Mouse (Mus musculus): ENCODE results near the gene Ptbp1. TPM values are rescaled to one million over a fixed set of nuclear protein-coding genes. Genes with fewer than 3 reads are reported as not detected.

Ptbp1 gene
- polyA plus RNA-seq, 2 experiments = 84.5 to 126 TPM

DNA sequence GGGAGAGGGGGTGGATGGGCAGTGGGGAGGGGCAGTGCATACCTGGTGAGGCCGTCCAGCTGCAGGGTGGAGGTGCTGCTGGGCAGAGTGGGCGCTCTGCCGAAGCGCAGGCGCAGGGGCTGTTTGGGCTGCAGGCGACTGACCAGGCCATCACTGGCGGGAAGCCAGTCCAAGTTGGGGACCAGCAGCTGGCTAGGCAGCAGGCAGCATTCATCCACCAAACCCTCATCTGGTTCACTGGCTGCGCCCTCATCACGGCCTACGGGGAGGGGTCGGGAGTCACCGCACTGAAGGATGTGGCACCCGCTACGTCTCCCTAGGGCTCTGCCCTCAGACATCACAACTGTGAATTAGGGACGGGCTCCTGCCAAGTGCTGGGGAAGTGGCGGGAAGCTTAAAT lies 42.1 kb downstream of the Ptbp1 start:
- no peak overlapping the region for H3K4me2 ChIP-seq (ENCODE audit: low read depth)

DNA sequence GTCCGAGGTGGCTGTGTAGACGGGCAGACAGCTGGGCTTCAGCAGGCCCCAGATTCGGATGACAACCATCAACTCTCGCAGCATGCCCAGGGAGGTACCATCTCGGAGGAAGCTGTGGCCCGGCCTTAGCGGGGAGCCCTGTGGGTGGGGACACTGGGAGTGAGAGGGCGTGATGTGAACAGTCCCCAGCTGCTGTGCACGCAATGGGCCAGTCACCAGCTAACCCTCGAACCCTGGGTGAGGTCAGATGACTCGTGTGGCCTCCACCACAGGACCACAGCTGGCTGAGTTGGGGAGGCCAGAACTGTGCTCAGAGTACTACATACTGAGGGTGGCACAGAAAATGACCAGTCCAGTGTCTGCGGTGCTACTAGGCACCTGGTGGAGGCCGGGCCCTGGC lies 42.6 kb downstream of the Ptbp1 start:
- DNase-seq (ENCODE audit: low read depth in 3 of 3, low spot score in 3 of 3) (no peak), ATAC-seq (ENCODE audit: insufficient read depth) (peak; percentile 7; the same call in 1 of the 2 replicates)
- no peaks in the 10 kb centered on the region for H3K4me1 ChIP-seq (replicated peaks; ENCODE audit: control insufficient read depth in 2 of 2, insufficient read depth in 2 of 2, low read length in 1 of 2)
- no peak overlapping the region for H3K9ac ChIP-seq (replicated peaks)
- no peaks in the 10 kb centered on the region for H3K36me3 ChIP-seq (replicated peaks; ENCODE audit: control insufficient read depth, insufficient read depth, low read depth)
- no peak overlapping the region for H3K4me3 ChIP-seq (ENCODE audit: insufficient read depth in 1 of 2, low read depth in 2 of 2, low read length in 2 of 2)
- no peaks in the 10 kb centered on the region for H3K27me3 ChIP-seq (ENCODE audit: control insufficient read depth, insufficient read depth, low read length)
- H3K27ac ChIP-seq = no peak overlapping the region
- no peak for TF ChIP-seq EP300 (IDR thresholded peaks at IDR 0.05; ENCODE audit: low read depth)
- TF ChIP-seq CTCF (IDR thresholded peaks at IDR 0.05; ENCODE audit: low read depth) = no peak
- no peaks in the 10 kb centered on the region for H3K9me3 ChIP-seq (ENCODE audit: control insufficient read depth, low read length)
- 79% methylated on average over 13 of the region's 13 CpGs for WGBS (ENCODE audit: insufficient replicate concordance)
- no peak overlapping the region for H3K4me2 ChIP-seq (ENCODE audit: low read depth)

More for the DNA sequence above, 42.1 kb downstream of the Ptbp1 start:
- no peaks in the 10 kb centered on the region for H3K4me1 ChIP-seq (replicated peaks; ENCODE audit: control insufficient read depth in 2 of 2, insufficient read depth in 2 of 2, low read length in 1 of 2)
- H3K36me3 ChIP-seq (replicated peaks; ENCODE audit: control insufficient read depth, insufficient read depth, low read depth) = no peaks in the 10 kb centered on the region
- no peaks in the 10 kb centered on the region for H3K9me3 ChIP-seq (ENCODE audit: control insufficient read depth, low read length)
- no peak for TF ChIP-seq CTCF (IDR thresholded peaks at IDR 0.05; ENCODE audit: low read depth)
- no peak for TF ChIP-seq EP300 (IDR thresholded peaks at IDR 0.05; ENCODE audit: low read depth)
- H3K4me3 ChIP-seq (ENCODE audit: insufficient read depth in 1 of 2, low read depth in 2 of 2, low read length in 2 of 2) = no peak overlapping the region
- no peaks in the 10 kb centered on the region for H3K27me3 ChIP-seq (ENCODE audit: control insufficient read depth, insufficient read depth, low read length)
- DNase-seq (ENCODE audit: low read depth in 3 of 3, low spot score in 3 of 3) (no peak), ATAC-seq (ENCODE audit: insufficient read depth) (no peak)
- H3K9ac ChIP-seq (replicated peaks) = no peak overlapping the region
- WGBS (ENCODE audit: insufficient replicate concordance) = 86% methylated on average over 16 of the region's 16 CpGs
- H3K27ac ChIP-seq = no peak overlapping the region

DNA sequence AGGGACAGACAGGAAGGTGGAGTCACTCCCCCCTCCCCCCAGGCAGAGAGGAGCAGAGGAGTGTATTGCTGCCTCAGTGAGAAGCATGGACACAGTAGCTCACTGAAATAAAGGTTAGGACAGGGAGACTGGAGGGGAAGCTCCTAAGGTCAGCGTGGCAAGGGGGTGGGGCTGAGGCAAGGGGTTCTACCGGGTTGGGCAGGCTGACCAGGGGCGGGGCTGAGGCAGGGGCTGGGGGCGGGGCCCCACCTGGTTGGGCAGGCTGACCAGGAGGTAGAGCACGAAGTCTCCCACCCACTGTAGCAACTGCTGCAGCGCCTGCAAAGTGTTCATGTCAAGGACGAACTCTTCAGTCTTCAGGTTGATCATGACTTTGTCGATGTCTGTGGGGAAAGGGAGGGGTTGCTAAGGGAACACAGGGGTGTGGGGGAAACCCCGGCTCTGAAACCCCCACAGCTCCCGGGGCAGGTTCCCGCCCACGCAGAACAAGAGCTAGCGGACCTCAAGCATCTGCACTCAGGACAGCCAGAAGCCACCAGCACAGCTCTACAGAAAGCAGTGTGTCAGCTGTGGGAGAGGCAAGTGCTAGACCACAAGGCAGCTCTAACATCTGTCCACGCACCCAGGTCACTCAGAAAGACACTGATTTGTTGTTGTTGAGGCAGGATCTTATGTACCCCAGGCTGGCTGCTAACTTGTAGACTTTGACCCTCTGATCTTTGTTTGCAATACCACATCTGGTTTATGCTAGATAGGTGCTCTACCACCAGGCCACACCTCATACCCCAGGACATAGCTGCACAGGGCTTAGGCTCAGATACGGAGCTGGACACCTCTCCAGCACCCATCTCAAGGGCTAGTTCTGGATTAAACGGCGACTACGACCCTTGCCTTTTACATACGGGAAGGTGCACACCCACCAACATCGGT lies 43.4 kb downstream of the Ptbp1 start:
- WGBS (ENCODE audit: insufficient replicate concordance) = 54% methylated on average over 20 of the region's 20 CpGs
- Histone ChIP-seq H3K36me3 (replicated peaks; ENCODE audit: control insufficient read depth, insufficient read depth, low read depth) (no peaks in the 10 kb centered on the region), H3K9ac (replicated peaks) (no peak overlapping the region), H3K4me1 (replicated peaks; ENCODE audit: control insufficient read depth in 2 of 2, insufficient read depth in 2 of 2, low read length in 1 of 2) (no peaks in the 10 kb centered on the region), H3K4me2 (ENCODE audit: low read depth) (peak overlapping the region; percentile 28), H3K27me3 (ENCODE audit: control insufficient read depth, insufficient read depth, low read length) (no peaks in the 10 kb centered on the region), H3K4me3 (ENCODE audit: insufficient read depth in 1 of 2, low read depth in 2 of 2, low read length in 2 of 2) (0 out of 4 replicates have a peak overlapping the region, but pooled peaks of 1 of the 2 experiments have one; percentile 9), H3K27ac (no peak overlapping the region; the same call in 1 of the 2 replicates), H3K9me3 (ENCODE audit: control insufficient read depth, low read length) (no peaks in the 10 kb centered on the region)
- TF ChIP-seq EP300 (IDR thresholded peaks at IDR 0.05; ENCODE audit: low read depth) (no peak), CTCF (IDR thresholded peaks at IDR 0.05; ENCODE audit: low read depth) (no peak)
- DNase-seq (ENCODE audit: low read depth in 3 of 3, low spot score in 3 of 3) = no peak
- ATAC-seq (ENCODE audit: insufficient read depth) = peak; percentile 64

DNA sequence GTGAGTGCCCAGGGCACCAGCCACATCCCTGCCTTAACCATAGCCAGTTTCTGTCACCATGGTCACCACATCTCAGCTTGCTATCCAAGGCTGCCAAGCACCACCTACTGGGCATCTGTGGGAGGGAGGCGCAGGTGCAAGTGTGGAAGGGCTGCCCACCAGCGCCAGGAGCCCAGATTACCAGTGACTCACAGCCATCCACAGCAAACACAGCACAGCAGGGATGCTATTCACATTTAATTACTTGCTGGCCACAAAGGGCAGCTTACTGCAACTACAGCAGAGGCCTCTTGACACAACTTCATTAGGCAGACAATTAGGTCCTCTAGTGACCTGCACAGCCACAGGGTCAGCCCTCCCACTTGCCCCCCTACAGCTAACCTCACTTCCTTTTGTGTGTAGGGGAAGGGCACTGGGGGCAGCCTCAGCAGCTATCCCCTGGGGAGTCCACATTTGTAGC lies 46.8 kb downstream of the Ptbp1 start:
- Histone ChIP-seq H3K4me3 (ENCODE audit: insufficient read depth in 1 of 2, low read depth in 2 of 2, low read length in 2 of 2) (no peak overlapping the region), H3K9me3 (ENCODE audit: control insufficient read depth, low read length) (no peaks in the 10 kb centered on the region), H3K4me2 (ENCODE audit: low read depth) (no peak overlapping the region), H3K36me3 (replicated peaks; ENCODE audit: control insufficient read depth, insufficient read depth, low read depth) (peaks cover 3% of the 10 kb centered on the region; the same call in 1 of the 2 replicates), H3K9ac (replicated peaks) (no peak overlapping the region), H3K27me3 (ENCODE audit: control insufficient read depth, insufficient read depth, low read length) (no peaks in the 10 kb centered on the region), H3K27ac (no peak overlapping the region), H3K4me1 (replicated peaks; ENCODE audit: control insufficient read depth in 2 of 2, insufficient read depth in 2 of 2, low read length in 1 of 2) (no peaks in the 10 kb centered on the region)
- 64% methylated on average over 2 of the region's 2 CpGs for WGBS (ENCODE audit: insufficient replicate concordance)
- TF ChIP-seq CTCF (IDR thresholded peaks at IDR 0.05; ENCODE audit: low read depth) (peak; percentile 50), EP300 (IDR thresholded peaks at IDR 0.05; ENCODE audit: low read depth) (no peak)
- no peak for ATAC-seq (ENCODE audit: insufficient read depth)
- no peak for DNase-seq (ENCODE audit: low read depth in 3 of 3, low spot score in 3 of 3)

DNA sequence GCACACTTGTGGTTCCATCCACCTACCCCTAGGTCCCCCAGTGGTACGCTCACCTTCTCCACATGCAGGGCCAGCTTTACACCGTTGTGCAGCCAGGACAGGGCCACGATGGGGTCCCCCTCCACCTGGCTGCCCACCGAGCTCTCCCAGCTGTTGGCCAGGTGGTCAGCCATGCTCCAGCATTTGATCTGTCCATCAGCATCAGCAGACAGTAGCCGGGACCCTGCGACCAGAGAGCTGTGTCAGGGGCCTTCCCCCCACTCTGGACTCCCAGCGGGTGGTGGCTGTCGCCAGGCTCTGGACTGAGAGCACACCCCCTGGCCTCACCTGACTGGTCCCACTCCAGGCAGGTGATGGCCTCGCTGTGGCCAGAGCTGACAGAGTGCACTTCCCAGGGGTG lies 52.5 kb downstream of the Ptbp1 start:
- no peak for TF ChIP-seq CTCF (IDR thresholded peaks at IDR 0.05; ENCODE audit: low read depth)
- TF ChIP-seq EP300 (IDR thresholded peaks at IDR 0.05; ENCODE audit: low read depth) = no peak
- Histone ChIP-seq H3K4me1 (replicated peaks; ENCODE audit: control insufficient read depth in 2 of 2, insufficient read depth in 2 of 2, low read length in 1 of 2) (peaks cover 3 to 10% of the 10 kb centered on the region in 2 experiments; a peak in 3 of 4 replicates), H3K9me3 (ENCODE audit: control insufficient read depth, low read length) (no peaks in the 10 kb centered on the region), H3K9ac (replicated peaks) (no peak overlapping the region), H3K36me3 (replicated peaks; ENCODE audit: control insufficient read depth, insufficient read depth, low read depth) (peaks cover 3% of the 10 kb centered on the region; the same call in 1 of the 2 replicates), H3K4me3 (ENCODE audit: insufficient read depth in 1 of 2, low read depth in 2 of 2, low read length in 2 of 2) (no peak overlapping the region), H3K4me2 (ENCODE audit: low read depth) (no peak overlapping the region), H3K27ac (no peak overlapping the region), H3K27me3 (ENCODE audit: control insufficient read depth, insufficient read depth, low read length) (no peaks in the 10 kb centered on the region)
- DNase-seq (ENCODE audit: low read depth in 3 of 3, low spot score in 3 of 3) = no peak
- no peak for ATAC-seq (ENCODE audit: insufficient read depth)
- WGBS (ENCODE audit: insufficient replicate concordance) = 85% methylated on average over 9 of the region's 9 CpGs

All from liver, embryonic 14.5 days (tissue).